Mouse (Mus musculus) frontal cortex, adult 2 months (tissue): Measurements from ENCODE around the gene Hist1h2ap. TPM values are rescaled to one million over a fixed set of nuclear protein-coding genes. Genes with fewer than 3 reads are reported as not detected.
"Not testable (repeated sequence)": the region's sequence is repeated elsewhere in the genome, so short reads cannot be mapped to it uniquely, and the experiment has no call there.

Source experiments
- DNase-seq, 2 experiments: peaks; one replicate each; pipeline ENCODE4 v3.0.0; 2022; ENCODE audit warnings: low spot score in 1 of 2; ENCODE audit errors: extremely low spot score in 1 of 2
- polyA plus RNA-seq: library from polyadenylated mRNA; depleted of rRNA; stranded (reverse); fragments of >200 nt; gene quantifications from 2 replicates; pipeline ENCODE4 v1.2.3, GENCODE M21; 2012; rRNA removed

Gene Hist1h2ap
- 3.5 and 3.9 TPM in 2 replicates for polyA plus RNA-seq

GRCm38 (mm10) chr13:21833461-21833860, at the start of gene Hist1h2ap, which contains the start of gene Hist1h2br:
Gene Hist1h2ap (minus strand): TSS chr13:21833507.
Gene Hist1h2br (plus strand): TSS chr13:21833743.
- not testable (repeated sequence) for DNase-seq

- peak in 1 of 2 experiments; percentile 87 for DNase-seq
Measured at GRCm38 (mm10) chr13:21882760-21883405, 49.6 kb upstream of the Hist1h2ap start.

GRCm38 (mm10) chr13:21881878-21882669, 48.8 kb upstream of the Hist1h2ap start:
- peak in 1 of 2 experiments; percentile 86 for DNase-seq

- DNase-seq = no peak
Measured at GRCm38 (mm10) chr13:21880735-21881134, 47.4 kb upstream of the Hist1h2ap start.

- not testable (repeated sequence) for DNase-seq
Measured at GRCm38 (mm10) chr13:21865503-21865902, 32.2 kb upstream of the Hist1h2ap start.

GRCm38 (mm10) chr13:21861608-21862007, 28.3 kb upstream of the Hist1h2ap start:
- no peak for DNase-seq

GRCm38 (mm10) chr13:21855698-21856162, 22.4 kb upstream of the Hist1h2ap start:
- DNase-seq = peak; percentile 20 to 96

GRCm38 (mm10) chr13:21855146-21855545, 21.8 kb upstream of the Hist1h2ap start:
- DNase-seq = peak; percentile 71 to 96

- no peak for DNase-seq
Measured at GRCm38 (mm10) chr13:21852215-21852945, 19.1 kb upstream of the Hist1h2ap start.

GRCm38 (mm10) chr13:21850696-21851095, 17.4 kb upstream of the Hist1h2ap start:
- not testable (repeated sequence) for DNase-seq

GRCm38 (mm10) chr13:21847883-21848282, 14.6 kb upstream of the Hist1h2ap start:
- peak in 1 of 2 experiments; percentile 27 for DNase-seq

GRCm38 (mm10) chr13:21846356-21846755, 13.0 kb upstream of the Hist1h2ap start:
- not testable (repeated sequence) for DNase-seq

- DNase-seq = not testable (repeated sequence)
Measured at GRCm38 (mm10) chr13:21840508-21840907, 7.2 kb upstream of the Hist1h2ap start.

GRCm38 (mm10) chr13:21831418-21832394, 1.6 kb downstream of the Hist1h2ap start, which contains the start of gene Hist1h4n:
Gene Hist1h4n (minus strand): TSS chr13:21832196.
- DNase-seq = peak in 1 of 2 experiments; percentile 60

- no peak for DNase-seq
Measured at GRCm38 (mm10) chr13:21830344-21830743, 3.0 kb downstream of the Hist1h2ap start.

GRCm38 (mm10) chr13:21828511-21828910, 4.8 kb downstream of the Hist1h2ap start:
- DNase-seq = no peak

- not testable (repeated sequence) for DNase-seq
Measured at GRCm38 (mm10) chr13:21820082-21820890, 13.0 kb downstream of the Hist1h2ap start.

- not testable (repeated sequence) for DNase-seq
Measured at GRCm38 (mm10) chr13:21812092-21812491, 21.2 kb downstream of the Hist1h2ap start.

GRCm38 (mm10) chr13:21811539-21811938, 21.8 kb downstream of the Hist1h2ap start, which contains the start of gene Hist1h4m:
Gene Hist1h4m (plus strand): TSS chr13:21811746.
- peak in 1 of 2 experiments; percentile 76 for DNase-seq
